Mouse (Mus musculus) heart, embryonic 10.5 days (tissue): Measurements from ENCODE around the gene Gsk3b. TPM values are rescaled to one million over a fixed set of nuclear protein-coding genes. Genes with fewer than 3 reads are reported as not detected.
"Not testable (repeated sequence)": the region's sequence is repeated elsewhere in the genome, so short reads cannot be mapped to it uniquely, and the experiment has no call there.

Source experiments
- DNase-seq: peaks from one replicate; pipeline ENCODE4 v3.0.0-alpha.2; 2017; ENCODE audit warnings: low spot score
- H3K27ac ChIP-seq: fragments of 300-500 bp; sonication (generic); 2 replicates; pipeline ENCODE4 v1.5.1; 2016; ENCODE audit warnings: mild to moderate bottlenecking
- H3K27me3 ChIP-seq: fragments of 300-500 bp; sonication (generic); 2 replicates; pipeline ENCODE4 v1.6.1; 2016; ENCODE audit warnings: mild to moderate bottlenecking; ENCODE audit not compliant: poor library complexity, insufficient read depth, severe bottlenecking
- H3K36me3 ChIP-seq: fragments of 300-500 bp; sonication (generic); 2 replicates; pipeline ENCODE4 v1.6.1; 2016; ENCODE audit warnings: mild to moderate bottlenecking, moderate library complexity
- H3K4me1 ChIP-seq: fragments of 300-500 bp; sonication (generic); 2 replicates; pipeline ENCODE4 v1.6.1; 2016; ENCODE audit warnings: mild to moderate bottlenecking
- H3K4me3 ChIP-seq: fragments of 300-500 bp; sonication (generic); 2 replicates; pipeline ENCODE4 v1.5.1; 2016; ENCODE audit warnings: mild to moderate bottlenecking, moderate library complexity
- H3K9me3 ChIP-seq: fragments of 300-500 bp; sonication (generic); 2 replicates; pipeline ENCODE4 v1.6.1; 2016; ENCODE audit warnings: mild to moderate bottlenecking, moderate library complexity
- WGBS: fragments of 180-500 bp; shearing (Covaris S2); methylation state at CpG from one replicate; pipeline ENCODE4 v1.1.7; 2016; 5-methylcytosine and 5-hydroxymethylcytosine counted together
- polyA plus RNA-seq: library from polyadenylated mRNA; unstranded; fragments of >200 nt; fragmentation: Nextera tagmentation; extraction: Ambion mirVana; gene quantifications from 2 replicates; pipeline ENCODE4 v1.2.1, GENCODE M21; 2016

The Gsk3b gene
- polyA plus RNA-seq, 1 experiment from 2014 or later, result 47.8 TPM

GRCm38 (mm10) chr16:38114074-38114473 is 25.3 kb downstream of the Gsk3b start:
- no peak overlapping the region for H3K4me3 ChIP-seq
- H3K27me3 ChIP-seq, result no peaks in the 10 kb centered on the region
- peak overlapping the region; percentile 49; the same call in 1 of the 2 replicates for H3K27ac ChIP-seq
- 60% methylated on average over 2 of the region's 2 CpGs for WGBS
- DNase-seq, result no peak
- peaks cover 9% of the 10 kb centered on the region for H3K36me3 ChIP-seq
- H3K9me3 ChIP-seq, result no peaks in the 10 kb centered on the region
- H3K4me1 ChIP-seq, result peaks cover 39% of the 10 kb centered on the region

- not testable (repeated sequence) for H3K36me3 ChIP-seq, H3K4me3 ChIP-seq, H3K9me3 ChIP-seq, DNase-seq, H3K27ac ChIP-seq, H3K27me3 ChIP-seq
- peaks cover 26% of the 10 kb centered on the region for H3K4me1 ChIP-seq
- 87% methylated on average over 9 of the region's 9 CpGs for WGBS
Observed at GRCm38 (mm10) chr16:38117909-38118308, 29.1 kb downstream of the Gsk3b start.

- no peak for DNase-seq
- peaks cover 19% of the 10 kb centered on the region for H3K4me1 ChIP-seq
- no peak overlapping the region for H3K27ac ChIP-seq
- H3K4me3 ChIP-seq, result no peak overlapping the region
- WGBS, result 79% methylated on average over 1 of the region's 1 CpGs
- no peaks in the 10 kb centered on the region for H3K9me3 ChIP-seq
- H3K27me3 ChIP-seq, result no peaks in the 10 kb centered on the region
- peaks cover 12% of the 10 kb centered on the region for H3K36me3 ChIP-seq
Observed at GRCm38 (mm10) chr16:38118723-38119122, 29.9 kb downstream of the Gsk3b start.

GRCm38 (mm10) chr16:38119286-38119685 is 30.5 kb downstream of the Gsk3b start:
- WGBS, result 90% methylated on average over 5 of the region's 5 CpGs
- Histone ChIP-seq H3K27ac (no peak overlapping the region), H3K9me3 (no peaks in the 10 kb centered on the region), H3K4me3 (no peak overlapping the region), H3K4me1 (peaks cover 13% of the 10 kb centered on the region), H3K36me3 (peaks cover 7% of the 10 kb centered on the region), H3K27me3 (no peaks in the 10 kb centered on the region)
- no peak for DNase-seq

GRCm38 (mm10) chr16:38129171-38129570 is 40.4 kb downstream of the Gsk3b start:
- no peak overlapping the region for H3K27ac ChIP-seq
- DNase-seq, result no peak
- no peaks in the 10 kb centered on the region for H3K9me3 ChIP-seq
- no peaks in the 10 kb centered on the region for H3K27me3 ChIP-seq
- peaks cover 49% of the 10 kb centered on the region for H3K4me1 ChIP-seq
- peaks cover 2% of the 10 kb centered on the region; the same call in 1 of the 2 replicates for H3K36me3 ChIP-seq
- 86% methylated on average over 5 of the region's 5 CpGs for WGBS
- H3K4me3 ChIP-seq, result no peak overlapping the region

GRCm38 (mm10) chr16:38131041-38131440 is 42.2 kb downstream of the Gsk3b start:
- 74% methylated on average over 3 of the region's 3 CpGs for WGBS
- H3K9me3 ChIP-seq, result no peaks in the 10 kb centered on the region
- peaks cover 5% of the 10 kb centered on the region for H3K36me3 ChIP-seq
- peaks cover 57% of the 10 kb centered on the region for H3K4me1 ChIP-seq
- H3K27ac ChIP-seq, result peak overlapping the region; percentile 19; the same call in 1 of the 2 replicates
- H3K27me3 ChIP-seq, result no peaks in the 10 kb centered on the region
- no peak overlapping the region for H3K4me3 ChIP-seq
- no peak for DNase-seq

GRCm38 (mm10) chr16:38131756-38132155 is 43.0 kb downstream of the Gsk3b start:
- Histone ChIP-seq H3K4me3 (peak overlapping the region; percentile 22; the same call in 1 of the 2 replicates), H3K27ac (peak overlapping the region; percentile 72), H3K36me3 (peaks cover 3% of the 10 kb centered on the region; the same call in 1 of the 2 replicates), H3K9me3 (no peaks in the 10 kb centered on the region), H3K4me1 (peaks cover 61% of the 10 kb centered on the region), H3K27me3 (no peaks in the 10 kb centered on the region)
- WGBS, result 26% methylated on average over 9 of the region's 9 CpGs
- no peak for DNase-seq

- Histone ChIP-seq H3K27me3 (no peaks in the 10 kb centered on the region), H3K36me3 (peaks cover 3% of the 10 kb centered on the region; the same call in 1 of the 2 replicates), H3K27ac (peak overlapping the region; percentile 72), H3K9me3 (no peaks in the 10 kb centered on the region), H3K4me1 (peaks cover 66% of the 10 kb centered on the region), H3K4me3 (no peak overlapping the region)
- 64% methylated on average over 7 of the region's 7 CpGs for WGBS
- DNase-seq, result no peak
Observed at GRCm38 (mm10) chr16:38132210-38132609, 43.4 kb downstream of the Gsk3b start.

- no peak overlapping the region for H3K27ac ChIP-seq
- H3K36me3 ChIP-seq, result peaks cover 3% of the 10 kb centered on the region; the same call in 1 of the 2 replicates
- peaks cover 48% of the 10 kb centered on the region for H3K4me1 ChIP-seq
- no peaks in the 10 kb centered on the region for H3K9me3 ChIP-seq
- 35% methylated on average over 5 of the region's 5 CpGs for WGBS
- H3K4me3 ChIP-seq, result no peak overlapping the region
- no peaks in the 10 kb centered on the region for H3K27me3 ChIP-seq
- DNase-seq, result no peak
Observed at GRCm38 (mm10) chr16:38137296-38137695, 48.5 kb downstream of the Gsk3b start.

- no peaks in the 10 kb centered on the region for H3K9me3 ChIP-seq
- no peak overlapping the region for H3K4me3 ChIP-seq
- peaks cover 14% of the 10 kb centered on the region; the same call in 1 of the 2 replicates for H3K36me3 ChIP-seq
- H3K27ac ChIP-seq, result no peak overlapping the region
- no peak for DNase-seq
- WGBS, result 60% methylated on average over 4 of the region's 4 CpGs
- H3K27me3 ChIP-seq, result no peaks in the 10 kb centered on the region
- no peaks in the 10 kb centered on the region for H3K4me1 ChIP-seq
Observed at GRCm38 (mm10) chr16:38144898-38145297, 56.1 kb downstream of the Gsk3b start.

GRCm38 (mm10) chr16:38150555-38150954 is 61.8 kb downstream of the Gsk3b start:
- no peak for DNase-seq
- no peaks in the 10 kb centered on the region for H3K9me3 ChIP-seq
- no peak overlapping the region for H3K27ac ChIP-seq
- H3K4me3 ChIP-seq, result no peak overlapping the region
- no peaks in the 10 kb centered on the region for H3K4me1 ChIP-seq
- peaks cover 24% of the 10 kb centered on the region; the same call in 1 of the 2 replicates for H3K36me3 ChIP-seq
- no peaks in the 10 kb centered on the region for H3K27me3 ChIP-seq

GRCm38 (mm10) chr16:38157854-38158622 is 69.2 kb downstream of the Gsk3b start:
- Histone ChIP-seq H3K27ac (no peak overlapping the region), H3K4me3 (no peak overlapping the region), H3K9me3 (no peaks in the 10 kb centered on the region), H3K4me1 (peaks cover 14% of the 10 kb centered on the region), H3K27me3 (no peaks in the 10 kb centered on the region), H3K36me3 (0 out of 2 replicates have a peak, but pooled peaks cover 15% of the 10 kb centered on the region)
- WGBS, result 93% methylated on average over 7 of the region's 7 CpGs
- DNase-seq, result no peak

- 60% methylated on average over 3 of the region's 3 CpGs for WGBS
Observed at GRCm38 (mm10) chr16:38162019-38162418, 73.2 kb downstream of the Gsk3b start.

More at GRCm38 (mm10) chr16:38162019-38162418, 73.2 kb downstream of the Gsk3b start:
- Histone ChIP-seq H3K36me3 (peaks cover 13% of the 10 kb centered on the region), H3K4me1 (peaks cover 14% of the 10 kb centered on the region), H3K4me3 (no peak overlapping the region), H3K27ac (no peak overlapping the region), H3K27me3 (no peaks in the 10 kb centered on the region), H3K9me3 (no peaks in the 10 kb centered on the region)
- DNase-seq, result no peak
